Comparison of ENCODE assay signal across 14 mouse cellular contexts in genomic region chr10:56599923-56600322, GRCm38 (mm10).
DNase-seq lines count a peak whose midpoint lies in the region; ATAC-seq and TF ChIP-seq lines count a peak whose summit lies in the region.
"Had no signal": no experiment of that assay in that cellular context is flagged by ENCODE, and none has a peak within 500 bp of the region (broad histone marks: within the 10 kb centered on the region; RNA-seq: fewer than 3 reads in every experiment).

No protein-coding gene starts in this region.

- no peaks in the 10 kb centered on the region; the same call in 1 of the 2 replicates for H3K79me2 ChIP-seq in heart, adult 2 months (replicated peaks; ENCODE audit: control insufficient read depth, insufficient read depth, low read length)

- H3K4me1 ChIP-seq in heart, adult 2 months (ENCODE audit: control insufficient read depth, insufficient read depth, low read length), result peaks cover 5% of the 10 kb centered on the region
- H3K4me1 ChIP-seq in midbrain, embryonic 15.5 days, result no peaks in the 10 kb centered on the region
- H3K4me1 ChIP-seq: hindbrain, embryonic 13.5 days; liver, embryonic 15.5 days had no signal

- TF ChIP-seq EP300 in heart, adult 2 months (IDR thresholded peaks at IDR 0.05; ENCODE audit: insufficient read depth, low read depth, low read length), result peak; percentile 83

- H3K4me2 ChIP-seq in midbrain, embryonic 15.5 days, result no peak overlapping the region
- H3K4me2 ChIP-seq: hindbrain, embryonic 13.5 days; liver, embryonic 15.5 days had no signal

- ATAC-seq in midbrain, embryonic 15.5 days (replicated peaks), result no peak
- ATAC-seq: activated CD4-positive, CD25-positive, alpha-beta regulatory T cell, adult 4 months; CD4-positive, CD25-positive, alpha-beta regulatory T cell, adult 4 months had no signal

- H3K9me3 ChIP-seq in midbrain, embryonic 15.5 days, result no peaks in the 10 kb centered on the region
- H3K9me3 ChIP-seq: hindbrain, embryonic 13.5 days; liver, embryonic 15.5 days had no signal

- TF ChIP-seq CTCF in heart, adult 2 months (IDR thresholded peaks at IDR 0.05), result peak; percentile 58

- peak; percentile 62; the same call in 1 of the 2 replicates for TF ChIP-seq POLR2A in heart, adult 2 months (IDR thresholded peaks at IDR 0.05; ENCODE audit: insufficient read depth, low read depth, low read length)

- no peaks in the 10 kb centered on the region for H3K27me3 ChIP-seq in heart, adult 2 months (ENCODE audit: control insufficient read depth, insufficient read depth, low read length)
- no peaks in the 10 kb centered on the region for H3K27me3 ChIP-seq in midbrain, embryonic 15.5 days (replicated peaks)
- H3K27me3 ChIP-seq: hindbrain, embryonic 13.5 days; liver, embryonic 15.5 days had no signal

- intact Hi-C loops in heart, adult 2 months (cut with DNase I), result loop anchor here (1.0 to 10.0 kb wide), 5 partner anchors 83 to 242 kb away; no protein-coding TSS in a partner anchor

- H3K9ac ChIP-seq in heart, adult 2 months (ENCODE audit: low read depth, low read length), result no peak overlapping the region
- H3K9ac ChIP-seq in midbrain, embryonic 15.5 days, result no peak overlapping the region
- H3K9ac ChIP-seq: hindbrain, embryonic 13.5 days; liver, embryonic 15.5 days had no signal

- WGBS in heart, adult 2 months, result 56% methylated on average over 4 of the region's 4 CpGs
- 78% methylated on average over 4 of the region's 4 CpGs for WGBS in midbrain, embryonic 15.5 days

- H3K27ac ChIP-seq in heart, adult 2 months, result peak overlapping the region; percentile 77
- no peak overlapping the region for H3K27ac ChIP-seq in midbrain, embryonic 15.5 days
- H3K27ac ChIP-seq: hindbrain, embryonic 13.5 days; liver, embryonic 15.5 days had no signal

- H3K36me3 ChIP-seq in heart, adult 2 months (ENCODE audit: control insufficient read depth, insufficient read depth, low read length), result peaks cover 4% of the 10 kb centered on the region
- no peaks in the 10 kb centered on the region for H3K36me3 ChIP-seq in midbrain, embryonic 15.5 days (replicated peaks)
- H3K36me3 ChIP-seq: hindbrain, embryonic 13.5 days; liver, embryonic 15.5 days had no signal

- peak overlapping the region; percentile 9; the same call in 1 of the 2 replicates for H3K4me3 ChIP-seq in heart, adult 2 months
- H3K4me3 ChIP-seq in midbrain, embryonic 15.5 days, result no peak overlapping the region
- H3K4me3 ChIP-seq: erythroblast, embryonic 14.5 days; hindbrain, embryonic 13.5 days; liver, embryonic 15.5 days had no signal

- DNase-seq in heart, adult 2 months, result peak in 1 of 2 experiments; percentile 35
- no peak for DNase-seq in heart, postnatal 4 days
- peak; percentile 29 for DNase-seq in lung, postnatal 10 days
- no peak for DNase-seq in lung, adult 18-20 months
- DNase-seq in kidney, postnatal 14 days, result peak; percentile 41
- DNase-seq in cerebellum, adult 11-12 months, result no peak
- DNase-seq: cerebellum, adult 9-10 months; thymus, adult 18-20 months had no signal

Comparison
In these comparisons a context has a peak if more than half of its experiments do, and no peak if none do; other contexts are left out.
1. DNase-seq: peak in lung, postnatal 10 days (single experiment) and kidney, postnatal 14 days (single experiment); none in heart, postnatal 4 days (single experiment), lung, adult 18-20 months (0 of 2) and cerebellum, adult 11-12 months (single experiment).